Mouse (Mus musculus) cerebral cortex, adult 2 months (tissue): ENCODE data around the gene Ccdc28b.

Experiments used
- WGBS: fragments of 180-500 bp; shearing (Covaris S2); methylation state at CpG from one replicate; pipeline ENCODE4 v1.1.7; 2018; 5-methylcytosine and 5-hydroxymethylcytosine counted together

The Ccdc28b gene

GRCm38 (mm10) chr4:129622803-129623535 lies 778 bp downstream of the Ccdc28b start:
- WGBS = 10% methylated on average over 8 of the region's 8 CpGs

- WGBS = 51% methylated on average over 11 of the region's 11 CpGs
Measured at GRCm38 (mm10) chr4:129622120-129622802, 1.5 kb downstream of the Ccdc28b start.

- 36% methylated on average over 8 of the region's 8 CpGs for WGBS
Measured at GRCm38 (mm10) chr4:129621283-129621841, 2.4 kb downstream of the Ccdc28b start.

GRCm38 (mm10) chr4:129620419-129621282 lies 3.1 kb downstream of the Ccdc28b start:
- WGBS = 79% methylated on average over 11 of the region's 11 CpGs

- 4% methylated on average over 44 of the region's 44 CpGs for WGBS
Measured at GRCm38 (mm10) chr4:129618786-129619691, 4.7 kb downstream of the Ccdc28b start, which contains the start of gene Iqcc. Gene Iqcc, minus strand, starts transcription at chr4:129619099.

- WGBS = 92% methylated on average over 5 of the region's 5 CpGs
Measured at GRCm38 (mm10) chr4:129618031-129618430, 5.7 kb downstream of the Ccdc28b start.

- 94% methylated on average over 7 of the region's 7 CpGs for WGBS
Measured at GRCm38 (mm10) chr4:129617121-129617641, 6.6 kb downstream of the Ccdc28b start.

- WGBS = 75% methylated on average over 3 of the region's 3 CpGs
Measured at GRCm38 (mm10) chr4:129616631-129617030, 7.1 kb downstream of the Ccdc28b start.

GRCm38 (mm10) chr4:129615801-129616290 lies 7.9 kb downstream of the Ccdc28b start:
- whole genome bisulfite sequencing = 51% methylated on average over 9 of the region's 9 CpGs

- WGBS = 67% methylated on average over 6 of the region's 6 CpGs
Measured at GRCm38 (mm10) chr4:129614093-129614492, 9.7 kb downstream of the Ccdc28b start, which contains the start of gene Dcdc2b. Gene Dcdc2b, minus strand, starts transcription at chr4:129614257.

GRCm38 (mm10) chr4:129610472-129610871 lies 13.3 kb downstream of the Ccdc28b start:
- 66% methylated on average over 4 of the region's 4 CpGs for WGBS

- WGBS = 73% methylated on average over 4 of the region's 4 CpGs
Measured at GRCm38 (mm10) chr4:129610026-129610425, 13.7 kb downstream of the Ccdc28b start.

- 71% methylated on average over 12 of the region's 12 CpGs for WGBS
Measured at GRCm38 (mm10) chr4:129609139-129609631, 14.6 kb downstream of the Ccdc28b start.

GRCm38 (mm10) chr4:129608426-129609025 lies 15.2 kb downstream of the Ccdc28b start:
- 29% methylated on average over 7 of the region's 7 CpGs for WGBS

- WGBS = 1% methylated on average over 74 of the region's 74 CpGs
Measured at GRCm38 (mm10) chr4:129600233-129601158, 23.3 kb downstream of the Ccdc28b start, which contains the start of the genes Eif3i and Tmem234. Gene Eif3i, minus strand, starts transcription at chr4:129600648. Gene Tmem234, plus strand, starts transcription at chr4:129600668.

GRCm38 (mm10) chr4:129588865-129589264 lies 34.9 kb downstream of the Ccdc28b start:
- 73% methylated on average over 4 of the region's 4 CpGs for WGBS

GRCm38 (mm10) chr4:129586943-129587342 lies 36.8 kb downstream of the Ccdc28b start:
- WGBS = 61% methylated on average over 1 of the region's 1 CpGs

GRCm38 (mm10) chr4:129585773-129586172 lies 38.0 kb downstream of the Ccdc28b start:
- 91% methylated on average over 9 of the region's 9 CpGs for WGBS
